Mouse (Mus musculus) heart, postnatal 10 days (tissue): Measurements from ENCODE around the gene Mpig6b. TPM values are rescaled to one million over a fixed set of nuclear protein-coding genes. Genes with fewer than 3 reads are reported as not detected.

Source experiments
- DNase-seq, 2 experiments: peaks; one replicate each; pipeline ENCODE4 v3.0.0; 2021
- intact Hi-C: fragments of 180-260 bp; cut with DNase I; formaldehyde crosslinking; loops from one replicate; pipeline ENCODE4 v1.15.1; 2025
- total RNA-seq, 2 experiments: library from RNA; stranded (reverse); gene quantifications; 2 replicates each; pipeline ENCODE4 v1.2.3; 2021

The Mpig6b gene
- total RNA-seq, 2 experiments from 2014 or later: 0.55 to 0.77 TPM

DNA sequence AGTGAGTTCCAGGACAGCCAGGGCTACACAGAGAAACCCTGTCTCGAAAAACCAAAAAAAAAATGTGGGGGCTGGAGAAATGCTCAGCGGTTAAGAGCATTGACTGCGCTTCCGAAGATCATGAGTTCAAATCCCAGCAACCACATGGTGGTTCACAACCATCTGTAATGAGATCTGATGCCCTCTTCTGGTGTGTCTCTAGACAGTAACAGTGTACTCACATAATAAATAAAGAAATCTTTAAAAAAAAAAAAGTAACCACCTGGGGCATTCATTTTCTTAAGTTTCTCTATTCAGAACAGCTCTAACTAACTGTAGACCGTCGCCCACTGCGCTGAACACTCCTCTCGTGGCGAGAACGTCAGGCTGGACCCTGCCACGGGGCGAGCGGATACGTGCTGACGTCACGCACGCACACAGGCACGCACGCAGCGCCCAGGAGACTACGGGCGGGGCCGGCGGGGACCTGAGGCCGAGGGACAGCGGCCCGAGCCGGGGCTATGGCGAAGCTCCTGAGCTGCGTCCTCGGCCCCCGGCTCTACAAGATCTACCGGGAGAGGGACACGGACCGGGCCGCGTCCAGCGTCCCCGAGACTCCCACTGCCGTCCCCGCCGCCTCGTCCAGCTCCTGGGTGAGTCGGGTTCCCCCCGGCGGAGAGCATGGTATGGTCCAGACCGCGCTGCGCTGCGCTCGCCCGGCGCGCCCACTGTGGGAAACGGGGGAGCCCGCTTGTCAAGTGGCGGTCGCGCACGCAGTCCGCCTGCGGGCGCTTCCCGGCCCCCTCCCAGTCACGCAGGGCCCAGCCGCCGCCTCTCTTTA is 23.1 kb upstream of the Mpig6b start, which contains the start of gene Abhd16a:
Gene Abhd16a, plus strand, starts transcription at position 439 of the 820 bp plus-strand sequence.
- DNase-seq: peak; percentile 96
- intact Hi-C loops: loop anchor here (2.0 kb wide), 1 partner anchor 30 kb away; the partner anchor contains the start of gene Ddah2

DNA sequence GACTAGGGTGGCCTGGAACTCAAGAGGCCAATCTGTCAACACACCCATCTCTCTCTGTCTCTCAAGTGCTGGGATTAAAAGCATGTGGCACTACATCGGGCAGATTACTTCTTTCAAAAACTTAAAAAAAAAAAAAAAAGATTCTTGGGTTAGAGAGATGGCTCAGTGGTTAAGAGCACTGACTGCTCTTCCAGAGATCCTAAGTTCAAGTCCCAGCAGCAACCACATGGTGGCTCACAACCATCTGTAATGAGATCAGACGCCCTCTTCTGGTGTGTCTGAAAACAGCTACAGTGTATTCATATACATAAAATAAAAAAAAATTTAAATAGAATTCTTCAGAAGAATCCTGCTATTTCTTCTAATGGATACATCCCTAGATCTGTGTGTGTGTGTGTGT is 22.2 kb upstream of the Mpig6b start:
- no peak for DNase-seq
- intact Hi-C loops: loop anchor here (2.0 kb wide), 1 partner anchor 29 kb away; the partner anchor contains the start of gene Ddah2

DNA sequence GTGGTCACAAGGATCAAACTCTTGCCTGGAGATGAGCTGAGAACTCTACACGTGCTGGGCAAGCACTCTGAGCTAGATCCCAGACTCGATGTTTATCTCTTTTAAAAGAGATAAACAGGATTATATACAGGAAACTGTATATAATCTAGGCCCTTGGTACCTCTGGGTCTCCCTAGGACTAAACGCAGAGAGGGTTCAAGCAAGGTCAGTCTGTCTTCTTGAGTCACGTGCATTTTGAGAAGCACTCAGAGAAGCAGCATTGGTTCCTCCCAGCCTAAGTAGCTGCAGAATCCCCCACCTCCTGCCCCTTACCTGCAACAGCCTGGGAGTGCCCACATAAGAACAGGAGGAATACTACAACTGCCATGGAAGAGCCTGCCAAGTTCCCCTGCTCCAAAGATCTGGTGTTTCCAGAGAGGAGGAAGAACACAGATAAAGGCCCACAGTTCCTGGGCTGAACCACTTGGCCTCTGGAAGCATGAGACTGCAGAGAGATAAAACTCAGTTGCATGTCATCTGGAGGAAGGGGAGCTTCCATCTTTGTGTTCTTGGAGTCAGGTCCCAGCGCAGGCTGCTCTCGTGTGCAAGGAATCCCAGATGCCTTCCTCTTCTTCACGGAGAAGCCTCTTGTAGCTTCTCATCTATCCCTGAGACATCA is 19.4 kb upstream of the Mpig6b start, which contains the start of gene Ly6g6f:
Gene Ly6g6f, minus strand, starts transcription at position 403 of the 658 bp plus-strand sequence.
- no peak for DNase-seq
- intact Hi-C loops: no loop called here

DNA sequence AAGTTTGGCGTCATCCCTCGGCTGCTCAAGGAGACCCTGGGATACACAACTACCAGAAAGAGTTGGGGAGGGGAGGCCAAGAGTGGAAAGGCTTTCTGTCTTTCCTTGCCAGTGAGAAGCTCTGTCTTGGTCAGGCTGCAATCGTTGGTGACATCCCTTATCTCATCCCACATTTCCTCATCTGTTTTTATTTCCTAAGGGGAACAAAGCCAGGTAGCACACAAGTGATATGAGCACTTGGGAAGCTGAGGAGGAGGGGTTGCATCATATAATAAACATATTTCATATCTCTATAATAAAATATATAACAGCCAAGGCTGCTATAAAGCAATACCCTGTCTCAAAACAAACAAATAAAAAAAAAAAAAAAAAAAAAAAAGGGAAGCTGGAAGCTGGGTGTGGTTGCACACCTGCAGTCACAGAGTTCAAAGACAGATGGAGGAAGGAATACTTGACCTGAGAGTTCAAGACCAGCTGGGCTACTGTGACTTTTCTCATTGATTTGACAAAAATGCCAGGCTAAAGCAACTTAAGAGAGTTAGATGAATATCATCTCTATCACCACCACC is 18.0 kb upstream of the Mpig6b start:
- intact Hi-C loops: no loop called here
- no peak for DNase-seq

DNA sequence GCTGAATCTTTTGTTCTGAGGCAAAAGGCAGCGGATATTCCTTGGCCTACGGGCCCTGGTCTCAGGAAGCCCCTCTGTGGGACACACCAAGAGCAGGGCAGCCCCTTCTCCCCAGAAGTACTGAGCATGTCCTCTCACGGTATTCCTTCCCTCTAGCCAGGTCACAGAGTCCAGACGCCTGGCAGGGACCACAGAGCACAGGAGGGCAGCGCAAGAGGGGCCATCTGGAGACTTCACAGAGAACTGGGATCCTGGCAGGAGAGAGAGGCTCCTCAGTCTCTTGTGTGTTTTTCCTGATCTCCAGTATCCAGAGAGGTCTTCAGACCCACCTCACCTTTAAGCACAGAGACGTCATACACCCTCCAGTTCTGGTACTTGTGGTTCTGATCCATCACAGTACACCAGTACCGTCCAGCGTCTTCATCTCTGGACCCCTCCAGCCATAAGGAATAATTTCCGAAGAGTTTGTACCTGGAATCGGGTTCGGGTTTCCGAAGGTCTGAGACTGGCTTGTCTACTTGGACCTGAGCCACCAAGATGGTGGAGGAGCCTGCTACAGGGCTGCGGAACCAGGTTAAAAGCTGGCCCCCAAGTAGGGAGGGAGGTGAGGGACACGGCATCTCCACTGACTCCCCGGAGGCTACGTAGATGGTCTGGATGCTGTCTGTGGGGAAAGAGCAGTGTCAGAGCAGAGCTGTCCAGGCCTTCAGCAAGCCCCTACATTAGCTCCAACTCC is 17.0 kb upstream of the Mpig6b start:
- DNase-seq: no peak
- intact Hi-C loops: no loop called here

DNA sequence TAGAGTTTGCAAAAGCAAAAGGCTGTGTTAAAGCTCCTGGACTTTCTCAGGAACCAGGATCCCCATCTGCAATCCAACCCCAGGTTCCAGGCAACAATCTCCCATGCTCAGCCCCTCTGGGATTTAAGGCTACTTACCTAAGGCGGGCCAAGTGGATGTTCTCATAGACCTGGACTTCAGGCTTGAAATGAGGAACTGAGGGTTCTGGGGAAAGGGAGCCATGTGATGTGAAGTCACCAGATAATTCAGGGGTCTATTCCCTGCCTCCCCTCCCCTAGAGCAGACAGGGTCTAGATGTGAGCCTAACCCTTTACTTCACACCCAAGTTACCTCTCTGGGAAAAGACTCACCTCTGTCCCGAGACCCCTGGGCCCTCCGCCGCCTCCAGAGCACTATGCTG is 14.7 kb upstream of the Mpig6b start:
- DNase-seq: no peak
- intact Hi-C loops: no loop called here

DNA sequence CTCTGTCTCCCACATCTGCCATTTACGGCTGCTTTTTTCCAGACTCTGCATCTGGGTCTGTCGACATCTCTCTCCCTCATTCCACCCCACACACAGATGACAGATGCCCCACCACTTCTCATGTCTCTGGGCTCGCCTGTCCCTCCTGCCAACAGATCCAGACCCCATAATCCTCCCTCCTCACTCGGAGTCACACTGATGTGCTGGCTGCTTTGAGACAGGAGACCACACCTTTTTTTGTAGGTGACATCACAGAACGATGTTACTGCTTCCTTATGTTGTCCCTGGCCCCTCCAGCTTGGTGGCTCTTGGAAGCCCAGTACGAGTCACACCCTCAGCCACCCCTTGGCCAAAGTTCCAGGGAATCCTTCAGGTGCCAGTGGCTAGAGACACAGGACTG is 14.3 kb upstream of the Mpig6b start:
- DNase-seq: no peak
- intact Hi-C loops: no loop called here

DNA sequence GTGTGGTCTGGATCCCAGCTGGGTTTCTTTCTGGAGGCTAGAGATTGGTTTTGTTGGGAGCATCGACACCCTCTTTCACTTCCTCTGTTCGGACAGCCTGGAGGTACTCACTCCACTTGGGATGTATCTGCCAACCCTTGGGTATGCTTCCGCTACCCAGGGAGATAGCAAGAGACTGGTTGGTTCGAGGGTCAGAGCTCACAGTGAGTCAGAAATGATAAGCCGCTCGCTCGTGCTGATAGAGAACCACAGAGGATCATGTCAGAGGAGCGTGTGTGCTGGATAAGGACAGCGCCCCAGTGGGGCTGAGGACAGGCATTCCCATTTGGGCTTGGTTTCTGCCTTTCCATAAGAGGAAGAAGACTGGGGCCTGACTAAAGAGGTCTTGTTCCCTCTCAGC is 13.8 kb upstream of the Mpig6b start:
- peak in 1 of 2 experiments; percentile 31 for DNase-seq
- intact Hi-C loops: loop anchor here (2.0 kb wide), 1 partner anchor 59 kb away; no protein-coding TSS in a partner anchor

DNA sequence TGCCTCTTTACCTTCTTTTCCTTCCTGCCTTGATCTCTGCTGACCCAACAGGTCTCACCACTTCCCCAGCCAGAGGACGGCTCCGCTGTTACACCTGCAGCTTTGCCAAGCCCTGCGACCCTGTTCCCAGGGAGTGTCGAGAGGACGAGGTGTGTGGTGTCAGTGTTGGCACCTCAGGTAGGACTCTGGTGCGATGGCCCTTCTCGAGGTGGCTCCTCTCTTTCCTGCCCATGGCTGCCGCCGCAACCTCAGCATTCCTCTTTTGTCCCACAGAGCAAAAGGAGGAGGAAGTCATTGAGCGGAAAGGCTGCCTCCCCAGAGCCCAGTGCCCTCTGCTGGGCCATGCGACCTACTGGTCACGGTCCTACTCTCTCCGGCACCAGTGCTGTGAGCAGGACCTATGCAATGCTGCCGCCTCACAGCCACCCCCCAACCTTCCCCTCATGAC is 11.8 kb upstream of the Mpig6b start, which contains the start of gene Ly6g6d:
Gene Ly6g6d, minus strand, starts transcription at position 280 of the 448 bp plus-strand sequence.
- intact Hi-C loops: loop anchor here (2.0 kb wide), 1 partner anchor 57 kb away; no protein-coding TSS in a partner anchor

DNA sequence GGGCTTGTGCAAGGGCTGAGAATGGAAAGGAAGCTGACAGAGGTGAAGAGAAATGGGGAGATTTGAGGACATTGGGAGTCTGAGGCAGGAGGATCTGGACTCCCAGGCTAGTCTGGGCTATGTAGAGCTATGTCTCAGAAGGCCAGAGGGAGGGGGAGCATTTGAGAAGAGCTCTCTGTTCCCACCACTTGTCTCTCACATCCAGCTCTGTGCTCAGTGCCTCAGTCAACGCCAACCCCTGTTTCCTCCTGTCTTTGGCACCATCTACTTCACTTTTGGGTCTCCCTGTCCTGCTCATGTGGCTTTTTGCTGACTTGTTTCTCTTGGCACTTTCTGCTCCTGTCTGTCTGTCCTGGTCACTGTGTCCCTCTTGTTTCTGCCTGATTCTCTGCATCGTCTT is 11.3 kb upstream of the Mpig6b start:
- DNase-seq: no peak
- intact Hi-C loops: no loop called here

More for the DNA sequence above, 11.8 kb upstream of the Mpig6b start, which contains the start of gene Ly6g6d:
- DNase-seq: peak; percentile 63 to 68

DNA sequence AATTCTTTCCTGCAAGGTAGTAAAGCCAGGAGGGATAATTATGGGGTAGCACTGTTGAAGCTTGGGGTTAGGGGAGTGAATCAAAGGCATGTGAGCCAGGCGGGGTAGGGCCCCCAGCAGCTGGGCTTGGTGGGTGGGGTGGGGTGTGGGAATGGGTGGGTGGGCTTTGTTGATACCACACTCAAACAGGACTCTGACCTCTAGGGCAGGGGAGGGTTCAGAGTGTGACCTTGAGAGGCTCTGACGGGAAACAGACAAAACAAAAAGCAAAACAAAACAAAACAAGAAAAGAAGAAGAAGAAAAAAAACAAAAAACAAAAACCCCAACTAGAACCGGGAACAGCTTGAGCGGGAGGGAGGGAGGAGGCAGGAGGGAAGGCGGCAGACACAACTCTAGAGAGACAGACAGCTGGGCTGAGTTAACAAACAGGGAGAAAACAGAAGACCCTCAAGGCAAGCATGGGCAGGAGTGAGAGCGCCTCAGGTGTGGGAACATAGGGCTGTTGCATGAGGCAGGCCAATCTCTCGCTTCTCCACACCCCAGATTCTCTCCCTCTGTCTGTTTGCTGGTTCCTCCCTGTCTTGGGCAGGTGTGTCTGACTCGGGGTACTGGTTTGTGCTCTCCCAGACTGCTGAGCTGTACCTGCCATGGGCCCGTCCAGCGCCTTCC is 10.7 kb upstream of the Mpig6b start, which contains the start of gene Ly6g6e:
Gene Ly6g6e, plus strand, starts transcription at position 396 of the 670 bp plus-strand sequence.
- intact Hi-C loops: no loop called here
- DNase-seq: no peak

DNA sequence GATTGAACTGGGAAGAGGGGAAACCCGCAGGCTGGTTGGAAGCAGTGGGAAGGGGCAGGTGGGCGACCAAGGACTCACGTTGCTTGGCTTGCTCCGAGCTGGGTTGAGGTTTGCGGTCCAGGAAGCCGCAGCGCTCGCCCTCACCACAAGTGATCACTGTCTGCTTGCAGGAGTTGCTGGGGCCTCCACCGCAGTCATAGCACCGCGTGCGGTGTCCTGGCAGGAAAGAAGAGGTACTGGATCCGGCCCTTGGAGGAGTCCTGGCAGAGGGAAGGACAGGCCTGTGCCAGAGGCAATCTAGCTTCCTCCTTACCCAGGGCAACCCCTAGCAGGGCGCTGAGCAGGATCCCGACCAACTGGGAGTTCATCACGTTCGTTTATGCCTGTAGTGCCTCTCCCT is 8.1 kb upstream of the Mpig6b start:
- DNase-seq: no peak
- intact Hi-C loops: no loop called here

DNA sequence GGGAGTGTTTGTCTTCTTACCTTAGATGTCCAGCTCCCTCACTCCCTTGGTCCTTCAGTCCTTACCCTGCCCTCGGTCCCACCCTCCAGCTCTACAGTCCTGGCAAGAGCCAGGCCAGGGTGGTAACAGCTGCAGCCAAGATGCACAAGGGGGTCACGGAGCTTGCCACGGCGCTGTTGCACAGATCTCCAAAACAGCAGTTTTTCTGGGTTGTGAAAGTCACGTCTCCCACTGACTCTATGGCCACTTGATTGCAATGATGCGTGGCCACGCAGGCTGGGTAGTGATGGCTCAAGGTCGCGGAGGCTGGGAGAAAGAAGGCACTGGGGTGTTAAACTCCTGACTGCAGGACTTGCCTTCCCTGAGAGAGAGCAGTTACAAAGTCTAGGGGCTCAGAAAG is 5.5 kb upstream of the Mpig6b start:
- no peak for DNase-seq

DNA sequence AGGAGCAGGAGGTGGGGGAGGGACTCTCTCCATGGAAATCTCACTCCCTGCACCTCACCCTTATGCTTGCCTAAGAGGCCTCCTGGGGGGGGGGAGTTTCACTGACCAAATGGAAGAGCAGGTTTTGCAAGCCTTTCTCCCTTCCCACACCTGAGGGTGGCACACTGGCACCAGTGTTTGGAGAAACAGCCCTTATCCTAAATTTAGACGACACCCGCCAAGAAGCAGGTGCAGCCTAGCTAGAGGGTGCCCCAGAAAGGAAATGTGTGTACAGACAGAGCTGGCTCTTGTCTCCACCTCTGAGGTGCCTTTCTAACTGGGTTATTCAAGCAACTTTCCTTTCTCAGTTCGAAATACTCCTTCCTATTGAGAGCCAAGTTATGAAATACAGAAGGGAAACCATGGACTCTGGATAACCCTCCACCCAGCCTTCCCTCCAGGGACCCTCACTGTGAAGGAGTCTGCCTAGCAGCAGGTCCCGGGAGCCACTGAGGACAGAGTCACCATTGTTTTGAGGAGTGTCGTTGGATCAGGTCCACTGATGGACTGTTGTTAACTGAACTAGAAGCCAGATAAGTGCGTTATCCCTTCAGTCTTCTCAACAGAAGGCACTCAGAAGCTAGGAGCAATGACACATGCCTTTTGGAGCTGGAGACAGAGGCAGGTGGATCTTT is 4.7 kb upstream of the Mpig6b start:
- intact Hi-C loops: no loop called here
- peak in 1 of 2 experiments; percentile 37 for DNase-seq

More for the DNA sequence above, 5.5 kb upstream of the Mpig6b start:
- intact Hi-C loops: no loop called here

DNA sequence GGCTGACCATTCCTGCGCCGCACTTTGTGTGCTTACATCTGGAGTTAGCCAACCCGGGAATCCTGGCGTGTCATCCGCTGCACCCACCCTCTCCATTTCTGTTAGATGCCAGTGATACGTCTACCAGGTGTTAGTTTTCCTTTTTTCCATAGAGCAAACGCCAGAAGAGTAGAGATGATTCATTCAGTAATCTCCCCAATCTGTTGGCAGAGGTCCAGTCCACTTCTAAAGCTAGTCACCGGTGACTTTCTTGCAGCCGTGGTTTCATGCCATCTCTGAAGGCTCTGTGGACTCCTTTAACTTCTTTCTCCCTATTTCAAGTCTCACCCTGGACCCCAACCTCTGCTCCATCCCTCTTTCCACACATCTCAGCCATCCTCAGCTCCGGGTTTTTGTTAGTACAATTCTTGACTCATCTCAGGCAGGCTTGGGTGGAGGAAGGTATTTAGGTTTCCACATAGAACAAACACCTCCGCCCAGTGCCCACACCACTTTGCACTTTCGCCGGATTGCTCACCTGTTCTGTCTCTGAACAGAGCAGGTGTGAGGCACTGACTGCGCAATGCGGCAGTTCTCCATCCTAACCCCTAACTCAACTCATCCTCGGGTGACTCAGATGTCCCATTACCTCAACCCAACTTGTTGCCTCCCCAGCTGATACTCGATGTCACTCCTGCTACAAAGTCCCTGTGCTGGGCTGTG is 2.4 kb upstream of the Mpig6b start:
- no peak for DNase-seq
- intact Hi-C loops: no loop called here

DNA sequence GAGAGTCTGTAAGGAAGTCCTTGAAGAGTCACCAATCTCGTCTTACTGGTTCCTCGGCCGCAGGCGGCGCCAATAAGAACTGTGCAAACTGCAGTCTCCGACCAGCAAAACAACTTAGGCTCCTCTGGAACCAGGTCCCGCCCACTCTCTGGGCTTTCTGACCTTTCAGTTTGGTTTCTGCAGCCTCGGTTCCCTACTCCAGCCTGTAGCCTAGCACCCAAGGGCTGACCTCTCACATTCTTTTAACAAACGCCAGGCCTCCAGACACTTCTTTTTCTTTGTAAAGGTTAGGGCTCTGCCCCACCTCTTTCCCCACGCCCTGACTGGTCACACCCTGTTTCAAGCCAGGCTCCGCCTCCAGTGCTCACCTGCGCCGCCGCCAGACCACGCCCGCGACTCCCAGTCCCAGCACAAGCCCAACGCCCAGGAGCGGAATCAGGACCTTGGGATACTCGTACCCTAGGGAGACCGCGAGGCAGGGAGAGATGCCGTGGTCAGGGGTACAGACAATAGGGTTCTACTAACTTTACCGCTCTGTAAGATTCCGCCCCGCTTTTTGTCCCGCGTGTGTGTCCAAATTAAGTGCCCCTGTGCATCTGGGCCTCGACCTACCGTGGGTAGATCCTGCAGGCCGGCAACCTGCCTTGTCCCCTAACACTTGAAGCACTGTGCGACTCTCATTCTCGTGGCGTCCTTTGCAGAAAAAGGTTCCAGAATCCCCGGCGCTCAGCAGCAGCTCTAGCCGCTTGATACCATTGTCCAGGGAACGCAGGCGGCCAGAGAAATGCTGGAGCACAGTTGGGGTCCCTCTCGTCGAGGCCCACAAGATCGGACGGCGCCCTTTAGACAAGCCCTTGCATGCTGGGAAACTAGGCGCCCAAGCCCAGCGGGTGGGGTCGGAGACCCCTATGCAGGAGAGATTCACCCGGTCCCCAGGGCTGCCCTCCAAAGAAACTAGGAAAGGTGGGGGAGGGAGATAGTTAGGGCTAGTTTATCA is 735 bp downstream of the Mpig6b start, which contains the start of gene Ly6g6c:
Gene Ly6g6c, plus strand, starts transcription at position 438 of the 997 bp plus-strand sequence.
- intact Hi-C loops: loop anchor here (5.0 kb wide), 1 partner anchor 42 kb away; the partner anchor contains the start of gene Ly6g5c
- DNase-seq: peak in 1 of 2 experiments; percentile 62

DNA sequence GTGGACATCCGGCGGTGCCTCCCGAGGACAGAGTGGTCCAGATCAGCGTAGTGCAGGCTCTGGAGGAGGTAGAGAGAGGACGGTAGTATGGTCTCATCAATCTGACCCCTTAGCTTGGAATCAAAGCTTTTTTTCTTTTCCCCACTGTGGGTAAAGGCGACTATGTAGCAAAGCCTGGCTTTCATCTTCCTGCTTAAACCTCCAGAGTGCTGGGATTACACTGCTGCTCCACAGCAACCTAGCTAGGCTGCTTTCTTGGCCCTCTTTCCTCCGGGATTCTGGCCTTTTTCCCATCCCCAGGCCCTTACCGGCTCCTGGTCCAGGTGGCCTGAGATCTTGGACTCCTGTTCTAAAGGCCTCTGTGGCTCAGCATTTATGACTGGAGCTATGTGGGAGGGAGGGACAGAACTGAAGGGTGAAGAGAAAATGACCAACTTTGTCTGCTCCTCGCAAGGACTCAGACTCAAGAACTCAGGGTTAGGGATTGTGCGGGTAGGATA is 1.6 kb downstream of the Mpig6b start:
- no peak for DNase-seq
- intact Hi-C loops: loop anchor here (5.0 kb wide), 1 partner anchor 43 kb away; the partner anchor contains the start of gene Ly6g5c
